14 mouse cellular contexts compared by ENCODE assay signal in the genomic region with DNA sequence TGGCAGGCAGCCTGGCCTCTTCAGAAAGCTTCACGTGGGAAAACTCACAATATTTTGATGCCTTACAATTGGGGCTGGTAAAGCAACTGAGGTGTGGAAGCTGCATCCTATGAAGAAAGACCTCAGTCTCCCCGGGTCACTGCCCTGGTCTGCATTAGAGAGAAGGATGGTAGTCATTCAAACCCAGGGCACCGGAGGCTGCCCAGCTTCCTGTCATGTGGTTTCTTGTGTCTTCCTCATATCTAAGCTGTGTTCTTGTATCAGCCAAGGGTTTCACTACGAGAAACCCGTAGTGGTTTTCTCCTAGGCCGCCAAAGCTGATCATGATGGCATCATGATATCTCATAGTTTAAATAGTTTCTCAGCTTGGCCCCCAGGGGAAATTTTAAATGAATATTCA. TPM values are rescaled to one million over a fixed set of nuclear protein-coding genes. Genes with fewer than 3 reads are reported as not detected.
DNase-seq lines count a peak whose midpoint lies in the region; ATAC-seq and TF ChIP-seq lines count a peak whose summit lies in the region.
"Had no signal": no experiment of that assay in that cellular context is flagged by ENCODE, and none has a peak within 500 bp of the region (broad histone marks: within the 10 kb centered on the region; RNA-seq: fewer than 3 reads in every experiment).

No protein-coding gene starts in this region.

- no peak for ATAC-seq in kidney, embryonic 15.5 days (replicated peaks; ENCODE audit: low FRiP score)
- no peak for ATAC-seq in midbrain, embryonic 13.5 days
- no peak for ATAC-seq in midbrain, embryonic 14.5 days (ENCODE audit: low FRiP score, low TSS enrichment)
- ATAC-seq in granulocyte monocyte progenitor cell, adult 5-6 weeks (replicated peaks; ENCODE audit: poor library complexity, severe bottlenecking), result peak; percentile 55
- ATAC-seq in stomach, embryonic 16.5 days (ENCODE audit: insufficient read depth, low FRiP score), result no peak

- H3K4me3 ChIP-seq in kidney, embryonic 15.5 days (replicated peaks), result peak overlapping the region; percentile 2; the same call in 1 of the 2 replicates
- H3K4me3 ChIP-seq in kidney, adult 2 months (ENCODE audit: insufficient read depth, low read depth, low read length), result no peak overlapping the region
- H3K4me3 ChIP-seq in midbrain, embryonic 13.5 days (replicated peaks), result no peak overlapping the region
- H3K4me3 ChIP-seq in midbrain, embryonic 14.5 days (replicated peaks; ENCODE audit: low read depth, low read length), result no peak overlapping the region
- no peak overlapping the region for H3K4me3 ChIP-seq in stomach, embryonic 16.5 days (replicated peaks; ENCODE audit: low read length)
- H3K4me3 ChIP-seq: embryonic facial prominence, embryonic 12.5 days; heart, embryonic 15.5 days; limb, embryonic 13.5 days had no signal

- H3K27me3 ChIP-seq in kidney, embryonic 15.5 days, result no peaks in the 10 kb centered on the region
- no peaks in the 10 kb centered on the region for H3K27me3 ChIP-seq in kidney, adult 2 months (replicated peaks; ENCODE audit: control insufficient read depth, insufficient read depth, low read length)
- peaks cover 41% of the 10 kb centered on the region for H3K27me3 ChIP-seq in midbrain, embryonic 13.5 days
- peaks cover 15% of the 10 kb centered on the region; the same call in 1 of the 2 replicates for H3K27me3 ChIP-seq in midbrain, embryonic 14.5 days (ENCODE audit: control insufficient read depth, insufficient read depth, low read length)
- no peaks in the 10 kb centered on the region for H3K27me3 ChIP-seq in stomach, embryonic 16.5 days (ENCODE audit: control insufficient read depth, insufficient read depth, low read length)
- H3K27me3 ChIP-seq: heart, embryonic 15.5 days had no signal

- 60% methylated on average over 6 of the region's 6 CpGs for WGBS in kidney, embryonic 15.5 days
- 53% methylated on average over 6 of the region's 6 CpGs for WGBS in kidney, adult 2 months
- WGBS in midbrain, embryonic 13.5 days, result 65% methylated on average over 6 of the region's 6 CpGs
- 72% methylated on average over 6 of the region's 6 CpGs for WGBS in midbrain, embryonic 14.5 days
- whole genome bisulfite sequencing in stomach, embryonic 16.5 days, result 65% methylated on average over 6 of the region's 6 CpGs

- TF ChIP-seq CTCF in kidney, adult 2 months (conservative IDR thresholded peaks at IDR 0.05; ENCODE audit: insufficient read depth, insufficient read length, low read depth, low read length), result no peak

- peaks cover 58% of the 10 kb centered on the region for H3K36me3 ChIP-seq in kidney, embryonic 15.5 days
- peaks cover 1% of the 10 kb centered on the region; the same call in 1 of the 2 replicates for H3K36me3 ChIP-seq in kidney, adult 2 months (ENCODE audit: control insufficient read depth, insufficient read depth, low read length)
- peaks cover 17% of the 10 kb centered on the region for H3K36me3 ChIP-seq in midbrain, embryonic 13.5 days
- 0 out of 2 replicates have a peak, but pooled peaks cover 13% of the 10 kb centered on the region for H3K36me3 ChIP-seq in midbrain, embryonic 14.5 days (ENCODE audit: control insufficient read depth, insufficient read depth, low read length)
- H3K36me3 ChIP-seq in stomach, embryonic 16.5 days (ENCODE audit: control insufficient read depth, insufficient read depth, low read length), result peaks cover 10% of the 10 kb centered on the region

- no peaks in the 10 kb centered on the region for H3K9me3 ChIP-seq in kidney, embryonic 15.5 days (replicated peaks)
- H3K9me3 ChIP-seq in midbrain, embryonic 13.5 days, result no peaks in the 10 kb centered on the region
- H3K9me3 ChIP-seq in midbrain, embryonic 14.5 days (ENCODE audit: control insufficient read depth, low read length), result no peaks in the 10 kb centered on the region
- no peaks in the 10 kb centered on the region for H3K9me3 ChIP-seq in stomach, embryonic 16.5 days (replicated peaks; ENCODE audit: control insufficient read depth, low read length)
- H3K9me3 ChIP-seq: embryonic facial prominence, embryonic 12.5 days; heart, embryonic 15.5 days; limb, embryonic 13.5 days had no signal

- H3K4me2 ChIP-seq in kidney, embryonic 15.5 days, result peak overlapping the region; percentile 34
- H3K4me2 ChIP-seq in midbrain, embryonic 13.5 days (replicated peaks), result peak overlapping the region; percentile 22; the same call in 1 of the 2 replicates
- no peak overlapping the region for H3K4me2 ChIP-seq in midbrain, embryonic 14.5 days (ENCODE audit: low read length)
- H3K4me2 ChIP-seq in stomach, embryonic 16.5 days (ENCODE audit: low read depth, low read length), result 0 out of 2 replicates have a peak overlapping the region, but pooled peaks have one; percentile 4
- H3K4me2 ChIP-seq: embryonic facial prominence, embryonic 12.5 days; heart, embryonic 15.5 days; limb, embryonic 13.5 days had no signal

- DNase-seq in kidney, adult 2 months, result no peak
- DNase-seq in midbrain, embryonic 14.5 days, result no peak
- no peak for DNase-seq in cerebellum, adult 18-20 months
- DNase-seq: kidney, adult 8-10 months; lung, adult 18-20 months; right cerebral cortex, postnatal 4 days; thymus, postnatal 14 days had no signal

- peaks cover 57% of the 10 kb centered on the region for H3K4me1 ChIP-seq in kidney, embryonic 15.5 days
- no peaks in the 10 kb centered on the region for H3K4me1 ChIP-seq in kidney, adult 2 months (ENCODE audit: control insufficient read depth, insufficient read depth, low read length)
- peaks cover 38% of the 10 kb centered on the region for H3K4me1 ChIP-seq in midbrain, embryonic 13.5 days (replicated peaks)
- H3K4me1 ChIP-seq in midbrain, embryonic 14.5 days (ENCODE audit: control insufficient read depth, insufficient read depth, low read length), result peaks cover 13% of the 10 kb centered on the region
- H3K4me1 ChIP-seq in stomach, embryonic 16.5 days (ENCODE audit: control insufficient read depth, insufficient read depth, low read length), result peaks cover 46% of the 10 kb centered on the region

- H3K9ac ChIP-seq in kidney, embryonic 15.5 days, result no peak overlapping the region
- no peak overlapping the region for H3K9ac ChIP-seq in midbrain, embryonic 13.5 days (replicated peaks)
- H3K9ac ChIP-seq in midbrain, embryonic 14.5 days (replicated peaks; ENCODE audit: low read length), result no peak overlapping the region
- no peak overlapping the region for H3K9ac ChIP-seq in stomach, embryonic 16.5 days (ENCODE audit: low read length)
- H3K9ac ChIP-seq: embryonic facial prominence, embryonic 12.5 days; heart, embryonic 15.5 days; limb, embryonic 13.5 days had no signal

- TF ChIP-seq POLR2A in kidney, adult 2 months (IDR thresholded peaks at IDR 0.05; ENCODE audit: low read depth, low read length), result no peak

- no peak overlapping the region for H3K27ac ChIP-seq in kidney, embryonic 15.5 days
- no peak overlapping the region for H3K27ac ChIP-seq in kidney, adult 2 months (ENCODE audit: insufficient read depth, low read depth, low read length)
- no peak overlapping the region for H3K27ac ChIP-seq in midbrain, embryonic 13.5 days
- H3K27ac ChIP-seq in midbrain, embryonic 14.5 days (replicated peaks; ENCODE audit: low read depth, low read length), result no peak overlapping the region
- no peak overlapping the region for H3K27ac ChIP-seq in stomach, embryonic 16.5 days (ENCODE audit: low read length)
- H3K27ac ChIP-seq: embryonic facial prominence, embryonic 12.5 days; heart, embryonic 15.5 days; limb, embryonic 13.5 days had no signal

RNA-seq across cellular contexts. Expression of gene Spry1, which starts 5.3 kb away (rescaled TPM):
- 36.2 and 38.7 TPM in 2 replicates for polyA plus RNA-seq in kidney, embryonic 15.5 days (2015; fragmentation: Nextera tagmentation; extraction: Ambion mirVana)
- 47.3 and 50.2 TPM in 2 replicates for polyA plus RNA-seq in kidney, adult 2 months (2012; rRNA removed)
- 5.8 and 7.3 TPM in 2 replicates for polyA plus RNA-seq in midbrain, embryonic 13.5 days (2015; fragmentation: Nextera tagmentation; extraction: Ambion mirVana)
- polyA plus RNA-seq in midbrain, embryonic 14.5 days (2014; fragmentation: Nextera tagmentation; extraction: Ambion mirVana), result 7.1 and 7.2 TPM in 2 replicates
- 2.1 and 3.7 TPM in 2 replicates for total RNA-seq in granulocyte monocyte progenitor cell, adult 5-6 weeks (2014; fragmentation: Nextera tagmentation)
- total RNA-seq in granulocyte monocyte progenitor cell, adult 5-6 weeks (2017), result 2.6 and 3.1 TPM in 2 replicates
- polyA plus RNA-seq in stomach, embryonic 16.5 days (2015; fragmentation: Nextera tagmentation; extraction: Ambion mirVana), result 12.8 and 13.5 TPM in 2 replicates
